Mouse (Mus musculus) duodenum, adult 2 months (tissue): ENCODE data around the gene Trap1a. TPM values are rescaled to one million over a fixed set of nuclear protein-coding genes. Genes with fewer than 3 reads are reported as not detected.

Experiments used
- polyA plus RNA-seq: library from polyadenylated mRNA; depleted of rRNA; stranded (reverse); fragments of >200 nt; gene quantifications from 2 replicates; pipeline ENCODE4 v1.2.3, GENCODE M21; 2012; ENCODE audit warnings: low replicate concordance; rRNA removed

Gene Trap1a
- not detected in 2 replicates for polyA plus RNA-seq

DNA sequence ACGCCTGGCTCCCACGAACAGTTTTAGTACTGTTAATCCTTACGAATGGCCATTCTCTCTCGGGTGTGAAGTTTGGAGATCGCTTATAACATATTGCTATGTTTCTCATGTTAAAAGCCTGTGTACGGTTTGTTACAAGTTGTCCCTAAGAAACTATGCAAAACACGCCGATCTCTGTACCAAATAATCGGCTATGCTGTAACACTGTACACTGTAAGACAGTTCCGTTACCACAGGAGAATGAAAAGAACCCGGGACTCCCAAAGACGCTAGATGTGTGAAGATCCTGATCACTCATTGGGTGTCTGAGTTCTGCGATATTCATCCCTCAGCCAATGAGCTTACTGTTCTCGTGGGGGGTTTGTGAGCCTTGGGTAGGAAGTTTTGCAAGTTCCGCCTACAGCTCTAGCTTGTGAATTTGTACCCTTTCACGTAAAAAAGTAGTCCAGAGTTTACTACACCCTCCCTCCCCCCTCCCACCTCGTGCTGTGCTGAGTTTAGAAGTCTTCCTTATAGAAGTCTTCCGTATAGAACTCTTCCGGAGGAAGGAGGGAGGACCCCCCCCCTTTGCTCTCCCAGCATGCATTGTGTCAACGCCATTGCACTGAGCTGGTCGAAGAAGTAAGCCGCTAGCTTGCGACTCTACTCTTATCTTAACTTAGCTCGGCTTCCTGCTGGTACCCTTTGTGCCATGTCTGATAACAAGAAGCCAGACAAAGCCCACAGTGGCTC lies at the start of gene Trap1a:
Trap1a (plus strand) TSS at position 421 of the 732 bp plus-strand sequence.

Other genes starting within 250 kb of the Trap1a start
- gene Serpina7, start 248.4 kb upstream of the Trap1a start, polyA plus RNA-seq = not detected in 2 replicates
- not detected in 2 replicates for gene 4930513O06Rik, start 247.4 kb upstream of the Trap1a start, polyA plus RNA-seq
- gene 4933428M09Rik, start 154.5 kb upstream of the Trap1a start, polyA plus RNA-seq = not detected in 2 replicates
- gene Mum1l1, start 123.6 kb upstream of the Trap1a start, polyA plus RNA-seq = not detected in 2 replicates
- not detected in 2 replicates for gene D330045A20Rik, start 146.7 kb downstream of the Trap1a start, polyA plus RNA-seq
- gene Rnf128, start 229.6 kb downstream of the Trap1a start, polyA plus RNA-seq = 40.1 and 123 TPM in 2 replicates